Mouse (Mus musculus): Measurements from ENCODE around the gene Afmid. TPM values are rescaled to one million over a fixed set of nuclear protein-coding genes. Genes with fewer than 3 reads are reported as not detected.
"Not testable (repeated sequence)": the region's sequence is repeated elsewhere in the genome, so short reads cannot be mapped to it uniquely, and the experiment has no call there.

Afmid gene
- polyA plus RNA-seq, 1 experiment from 2014 or later, result 5.8 TPM

DNA sequence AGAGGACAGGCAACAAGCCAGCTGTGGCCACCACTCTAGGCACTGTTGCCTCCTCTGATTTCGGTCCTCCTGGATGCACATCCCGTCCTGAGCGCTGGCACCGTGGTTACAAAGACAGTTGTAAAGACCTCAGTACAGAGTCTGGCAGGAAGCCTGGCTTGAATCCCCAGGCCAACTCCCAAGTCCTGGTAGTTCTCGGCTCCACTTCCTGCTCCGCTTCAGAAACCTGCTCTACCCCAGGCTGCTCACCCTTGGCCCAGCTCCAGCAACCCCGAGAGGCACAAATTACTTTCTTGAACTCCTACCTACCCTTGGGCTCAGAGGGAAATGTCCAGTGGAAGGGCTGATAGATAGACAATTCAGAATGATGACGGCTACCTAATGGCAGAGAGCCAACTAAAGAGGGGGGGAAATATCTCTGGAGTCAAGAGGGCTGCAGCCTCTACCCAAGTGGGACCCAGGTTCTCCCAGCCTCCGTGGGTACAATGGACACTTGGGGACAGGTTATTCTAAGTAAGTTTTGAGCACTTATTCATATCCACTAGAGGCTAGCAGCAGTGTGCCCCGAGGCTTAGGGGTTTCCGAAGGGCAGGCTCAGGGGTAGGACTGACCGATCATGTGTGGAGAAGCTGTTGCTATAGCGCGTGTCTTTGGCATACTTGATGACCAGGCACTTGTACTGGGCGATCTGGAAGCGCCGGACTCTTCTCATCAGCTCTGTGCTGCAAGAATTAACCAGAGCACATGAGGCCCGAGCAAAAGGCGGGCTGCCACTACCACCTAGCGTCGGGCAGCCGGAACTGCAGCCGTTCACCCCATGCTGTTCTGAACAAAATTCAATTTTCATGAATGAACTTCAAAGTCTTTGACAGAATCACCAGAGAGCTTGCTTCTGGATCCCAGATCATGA is 1.4 kb upstream of the Afmid start:
- peaks cover 22% of the 10 kb centered on the region; the same call in 1 of the 2 replicates for H3K36me3 ChIP-seq
- ATAC-seq (ENCODE audit: insufficient number of reproducible peaks, low FRiP score, low TSS enrichment, low read depth), result peak; percentile 41; the same call in 1 of the 2 replicates
- peak overlapping the region; percentile 95 for H3K27ac ChIP-seq (replicated peaks)
- H3K4me3 ChIP-seq (replicated peaks), result peak overlapping the region; percentile 60
- H3K4me1 ChIP-seq, result peaks cover 76% of the 10 kb centered on the region
- peak overlapping the region; percentile 92 for H3K4me2 ChIP-seq (replicated peaks)
- H3K27me3 ChIP-seq, result no peaks in the 10 kb centered on the region
- WGBS, result 13% methylated on average over 23 of the region's 23 CpGs
- no peaks in the 10 kb centered on the region for H3K9me3 ChIP-seq (replicated peaks)
- H3K9ac ChIP-seq, result peak overlapping the region; percentile 43; the same call in 1 of the 2 replicates

DNA sequence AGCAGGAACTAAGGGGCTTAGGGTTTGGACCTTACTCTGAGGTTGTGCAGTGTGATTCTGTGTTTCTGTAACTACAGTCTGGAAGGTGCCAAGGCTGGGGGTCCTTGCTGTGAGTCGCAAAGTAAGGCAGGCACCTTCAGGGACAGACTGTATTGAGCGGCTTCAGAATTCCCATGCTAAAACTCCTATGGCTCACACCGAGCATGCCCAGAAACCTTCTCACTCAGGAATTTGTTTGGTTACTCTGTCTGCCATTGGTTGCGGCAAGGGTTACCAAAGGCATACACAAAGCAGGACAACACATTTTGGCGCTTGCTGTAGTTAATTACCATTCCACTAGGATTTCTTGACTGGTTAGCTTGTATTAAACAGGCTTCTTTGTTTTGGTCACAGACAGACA is 440 bp downstream of the Afmid start:
- Histone ChIP-seq H3K4me2 (replicated peaks) (peak overlapping the region; percentile 92), H3K9ac (peak overlapping the region; percentile 43), H3K36me3 (peaks cover 13% of the 10 kb centered on the region; the same call in 1 of the 2 replicates), H3K27ac (replicated peaks) (peak overlapping the region; percentile 95), H3K4me1 (peaks cover 81% of the 10 kb centered on the region), H3K4me3 (replicated peaks) (peak overlapping the region; percentile 60), H3K27me3 (no peaks in the 10 kb centered on the region), H3K9me3 (replicated peaks) (no peaks in the 10 kb centered on the region)
- peak; percentile 11; the same call in 1 of the 2 replicates for ATAC-seq (ENCODE audit: insufficient number of reproducible peaks, low FRiP score, low TSS enrichment, low read depth)
- WGBS, result 4% methylated on average over 5 of the region's 5 CpGs

GRCm38 (mm10) chr11:117826916-117827315 is 1.2 kb downstream of the Afmid start:
- Histone ChIP-seq H3K4me2 (replicated peaks) (peak overlapping the region; percentile 92; the same call in 1 of the 2 replicates), H3K36me3 (peaks cover 6% of the 10 kb centered on the region; the same call in 1 of the 2 replicates), H3K9ac (no peak overlapping the region), H3K4me3 (replicated peaks) (peak overlapping the region; percentile 60; the same call in 1 of the 2 replicates), H3K27me3 (no peaks in the 10 kb centered on the region), H3K4me1 (peaks cover 84% of the 10 kb centered on the region), H3K9me3 (replicated peaks) (no peaks in the 10 kb centered on the region), H3K27ac (replicated peaks) (peak overlapping the region; percentile 95)
- ATAC-seq (ENCODE audit: insufficient number of reproducible peaks, low FRiP score, low TSS enrichment, low read depth), result no peak
- WGBS, result 51% methylated on average over 8 of the region's 8 CpGs

DNA sequence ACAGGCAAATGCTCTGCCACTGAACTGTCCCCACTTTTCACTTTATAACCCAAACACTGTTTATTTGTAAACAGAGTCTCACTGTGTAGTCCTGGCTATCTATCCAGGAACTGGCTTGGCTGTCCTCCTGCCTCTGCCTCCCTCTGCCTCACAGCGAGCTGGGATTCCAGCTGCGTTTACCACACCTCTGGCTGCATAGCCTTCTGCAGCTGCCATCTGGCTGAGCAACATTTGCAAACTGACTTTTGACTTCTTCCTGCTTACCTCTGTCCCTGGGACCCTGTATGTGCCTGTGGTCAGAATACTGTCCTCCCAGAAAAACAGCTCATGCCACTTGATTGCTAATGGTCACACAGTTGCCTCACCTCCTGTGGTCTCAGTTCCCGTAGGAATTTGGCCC is 1.7 kb downstream of the Afmid start:
- no peak for ATAC-seq (ENCODE audit: insufficient number of reproducible peaks, low FRiP score, low TSS enrichment, low read depth)
- WGBS, result 46% methylated on average over 3 of the region's 3 CpGs
- Histone ChIP-seq H3K27ac (replicated peaks) (0 out of 2 replicates have a peak overlapping the region, but pooled peaks have one; percentile 59), H3K9ac (no peak overlapping the region), H3K27me3 (no peaks in the 10 kb centered on the region), H3K4me2 (replicated peaks) (no peak overlapping the region), H3K4me3 (replicated peaks) (no peak overlapping the region), H3K9me3 (replicated peaks) (no peaks in the 10 kb centered on the region), H3K36me3 (0 out of 2 replicates have a peak, but pooled peaks cover 2% of the 10 kb centered on the region), H3K4me1 (peaks cover 84% of the 10 kb centered on the region)

DNA sequence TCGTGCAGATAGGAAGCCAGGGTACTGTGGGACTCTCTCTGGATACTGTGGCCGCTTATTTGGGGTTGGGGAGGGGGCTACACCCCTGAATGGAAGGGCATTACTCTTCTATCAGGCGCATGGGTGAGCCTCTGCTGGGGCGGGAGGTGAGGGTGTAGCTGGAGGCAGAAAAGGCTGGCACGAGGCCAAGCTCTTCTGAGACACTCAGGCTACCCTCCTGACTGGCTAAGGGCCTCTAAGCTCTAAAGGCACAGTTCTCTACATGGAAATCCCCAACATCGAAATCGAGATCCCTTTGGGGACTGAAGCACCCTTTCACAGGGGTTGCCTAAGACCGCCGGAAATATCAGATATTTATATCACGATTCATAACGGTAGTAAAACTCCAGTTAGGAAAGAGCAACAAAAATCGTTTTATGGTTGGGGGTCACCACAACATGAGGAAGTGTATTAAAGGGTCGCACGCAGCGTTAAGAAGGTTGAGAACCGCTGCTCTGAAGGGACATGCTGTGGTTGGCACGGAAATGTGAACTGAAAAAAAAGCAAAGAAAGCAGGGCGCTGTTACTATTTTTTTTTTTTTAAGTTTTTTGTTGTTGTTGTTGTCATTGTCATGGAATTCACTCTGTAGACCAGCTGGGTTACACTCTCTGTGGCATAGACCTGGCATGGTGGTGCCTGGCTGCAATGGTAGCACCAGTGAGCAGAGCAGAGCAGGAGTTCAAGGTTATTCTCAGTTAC is 2.6 kb downstream of the Afmid start:
- Histone ChIP-seq H3K27ac (replicated peaks) (peak overlapping the region; percentile 59; the same call in 1 of the 2 replicates), H3K4me2 (replicated peaks) (no peak overlapping the region), H3K9ac (no peak overlapping the region), H3K36me3 (no peaks in the 10 kb centered on the region), H3K4me1 (peaks cover 76% of the 10 kb centered on the region), H3K27me3 (no peaks in the 10 kb centered on the region), H3K9me3 (replicated peaks) (no peaks in the 10 kb centered on the region), H3K4me3 (replicated peaks) (no peak overlapping the region)
- WGBS, result 59% methylated on average over 18 of the region's 18 CpGs
- no peak for ATAC-seq (ENCODE audit: insufficient number of reproducible peaks, low FRiP score, low TSS enrichment, low read depth)

DNA sequence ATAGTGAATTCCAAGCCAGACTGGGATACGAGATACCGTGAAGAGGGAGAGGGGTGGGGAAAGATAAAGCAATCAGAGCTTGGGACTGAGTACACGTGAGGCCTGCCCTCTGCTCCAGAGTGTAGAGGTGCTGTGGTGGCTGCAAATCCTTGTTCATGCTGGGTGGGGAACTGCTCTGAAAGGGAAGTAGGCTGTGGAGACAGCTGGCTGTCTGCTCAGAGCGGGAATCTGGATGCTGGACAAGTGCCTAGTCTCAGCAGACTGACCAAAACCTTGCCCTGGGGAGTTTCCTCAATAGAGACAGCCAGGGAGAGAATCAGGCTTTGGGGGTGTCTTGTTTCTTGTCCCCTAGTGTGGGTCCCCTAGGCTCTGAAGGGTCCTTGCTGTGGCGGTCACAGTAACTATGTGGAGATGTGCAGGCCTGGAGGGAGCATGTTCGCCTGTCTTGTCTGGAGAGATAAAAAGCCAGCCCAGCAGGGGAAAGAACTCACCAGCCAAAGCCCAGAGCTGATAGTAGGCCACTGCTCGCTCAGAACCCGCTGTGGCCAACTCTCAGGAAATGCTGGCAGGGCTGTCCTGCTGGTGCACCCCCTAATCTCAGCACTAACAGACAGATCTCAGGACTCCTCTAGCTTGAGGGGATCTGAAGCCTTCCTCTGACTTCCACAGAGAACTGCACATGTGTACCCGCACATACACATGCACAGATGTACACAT is 3.3 kb downstream of the Afmid start:
- Histone ChIP-seq H3K9ac (no peak overlapping the region), H3K4me3 (replicated peaks) (no peak overlapping the region)

GRCm38 (mm10) chr11:117829671-117830215 is 4.0 kb downstream of the Afmid start:
- 75% methylated on average over 2 of the region's 2 CpGs for WGBS
- Histone ChIP-seq H3K27me3 (no peaks in the 10 kb centered on the region), H3K36me3 (no peaks in the 10 kb centered on the region), H3K9me3 (replicated peaks) (no peaks in the 10 kb centered on the region), H3K4me3 (replicated peaks) (no peak overlapping the region), H3K4me2 (replicated peaks) (no peak overlapping the region), H3K4me1 (peaks cover 63% of the 10 kb centered on the region), H3K9ac (no peak overlapping the region), H3K27ac (replicated peaks) (no peak overlapping the region)
- ATAC-seq (ENCODE audit: insufficient number of reproducible peaks, low FRiP score, low TSS enrichment, low read depth), result no peak

More for the DNA sequence above, 3.3 kb downstream of the Afmid start:
- WGBS, result 53% methylated on average over 9 of the region's 9 CpGs
- no peaks in the 10 kb centered on the region for H3K36me3 ChIP-seq
- H3K9me3 ChIP-seq (replicated peaks), result no peaks in the 10 kb centered on the region
- peaks cover 69% of the 10 kb centered on the region for H3K4me1 ChIP-seq
- no peak overlapping the region for H3K4me2 ChIP-seq (replicated peaks)
- no peaks in the 10 kb centered on the region for H3K27me3 ChIP-seq
- peak overlapping the region; percentile 59 for H3K27ac ChIP-seq (replicated peaks)
- no peak for ATAC-seq (ENCODE audit: insufficient number of reproducible peaks, low FRiP score, low TSS enrichment, low read depth)

GRCm38 (mm10) chr11:117830401-117830800 is 4.7 kb downstream of the Afmid start:
- Histone ChIP-seq H3K4me3 (replicated peaks) (no peak overlapping the region), H3K27me3 (no peaks in the 10 kb centered on the region), H3K4me2 (replicated peaks) (no peak overlapping the region), H3K9ac (no peak overlapping the region), H3K4me1 (peaks cover 56% of the 10 kb centered on the region), H3K27ac (replicated peaks) (no peak overlapping the region), H3K9me3 (replicated peaks) (no peaks in the 10 kb centered on the region), H3K36me3 (no peaks in the 10 kb centered on the region)
- ATAC-seq (ENCODE audit: insufficient number of reproducible peaks, low FRiP score, low TSS enrichment, low read depth), result no peak
- 56% methylated on average over 9 of the region's 9 CpGs for WGBS

DNA sequence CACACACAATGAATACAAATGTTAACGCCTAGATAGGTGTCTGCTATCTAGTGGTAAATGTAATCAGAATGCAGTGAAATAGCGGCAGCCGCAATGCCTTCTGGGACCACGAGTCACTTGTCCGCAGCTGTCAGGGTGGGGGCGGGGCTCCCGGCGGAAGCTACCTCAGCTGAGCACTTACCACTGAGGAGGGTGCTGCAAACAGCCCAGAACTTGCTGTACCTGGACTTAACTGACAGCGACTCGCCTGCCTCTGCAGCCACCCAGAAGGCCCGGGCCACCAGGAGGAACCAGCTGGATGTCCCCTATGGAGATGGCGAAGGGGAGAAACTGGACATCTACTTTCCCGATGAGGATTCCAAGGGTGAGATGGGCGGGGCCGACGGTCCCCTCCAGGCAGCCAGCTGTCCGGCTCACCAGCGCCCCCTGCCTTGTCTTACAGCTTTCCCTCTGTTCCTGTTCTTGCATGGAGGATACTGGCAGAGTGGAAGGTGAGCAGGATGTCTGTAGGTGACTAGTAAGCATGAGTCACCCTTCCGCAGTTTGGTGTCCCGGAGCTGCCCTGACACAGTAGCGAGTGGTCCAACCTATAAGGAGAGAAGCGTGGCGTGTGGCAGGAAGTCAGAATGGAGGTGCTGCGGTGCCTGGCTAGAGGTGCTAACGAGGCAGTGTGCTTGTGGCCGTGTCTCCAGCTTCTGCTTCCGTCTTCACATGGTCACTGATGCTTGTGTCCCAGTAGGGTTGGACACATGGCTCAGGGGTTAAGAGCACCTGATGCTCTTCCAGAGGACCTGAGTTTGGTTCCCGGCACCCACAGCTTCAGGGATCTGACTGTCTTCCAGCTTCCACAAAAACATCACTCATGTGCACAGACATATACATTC is 6.6 kb downstream of the Afmid start:
- H3K4me3 ChIP-seq (replicated peaks), result peak overlapping the region; percentile 24; the same call in 1 of the 2 replicates
- no peak overlapping the region for H3K9ac ChIP-seq
- H3K36me3 ChIP-seq, result no peaks in the 10 kb centered on the region
- no peak for ATAC-seq (ENCODE audit: insufficient number of reproducible peaks, low FRiP score, low TSS enrichment, low read depth)
- H3K4me2 ChIP-seq (replicated peaks), result peak overlapping the region; percentile 42
- H3K9me3 ChIP-seq (replicated peaks), result no peaks in the 10 kb centered on the region
- H3K27ac ChIP-seq (replicated peaks), result no peak overlapping the region
- H3K27me3 ChIP-seq, result no peaks in the 10 kb centered on the region
- H3K4me1 ChIP-seq, result peaks cover 46% of the 10 kb centered on the region
- WGBS, result 23% methylated on average over 28 of the region's 28 CpGs

DNA sequence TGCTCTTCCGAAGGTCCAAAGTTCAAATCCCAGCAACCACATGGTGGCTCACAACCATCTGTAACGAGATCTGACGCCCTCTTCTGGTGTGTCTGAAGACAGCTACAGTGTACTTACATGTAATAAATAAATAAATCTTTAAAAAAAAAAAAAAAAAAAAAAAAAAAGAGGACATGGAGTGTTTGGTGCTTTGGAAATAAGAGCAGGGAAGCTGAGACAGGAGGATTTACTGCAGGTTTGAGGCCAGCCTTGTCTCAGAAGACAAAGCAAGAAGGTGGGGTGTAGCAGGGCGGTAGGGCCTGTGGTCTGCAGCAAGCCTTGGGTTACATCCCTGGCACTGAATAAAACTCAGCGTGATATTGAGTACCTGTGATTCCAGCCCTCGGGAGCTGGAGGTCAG is 7.8 kb downstream of the Afmid start:
- not testable (repeated sequence) for H3K9me3 ChIP-seq (replicated peaks); H3K36me3 ChIP-seq; ATAC-seq (ENCODE audit: insufficient number of reproducible peaks, low FRiP score, low TSS enrichment, low read depth); H3K27ac ChIP-seq (replicated peaks); H3K4me3 ChIP-seq (replicated peaks); H3K9ac ChIP-seq; H3K4me2 ChIP-seq (replicated peaks); H3K27me3 ChIP-seq
- H3K4me1 ChIP-seq, result peaks cover 42% of the 10 kb centered on the region
- WGBS, result 92% methylated on average over 4 of the region's 6 CpGs

All from embryonic facial prominence, embryonic 15.5 days (tissue).